Mouse (Mus musculus): ENCODE results near the gene Psmc1.

- TF ChIP-seq POLR2A (IDR thresholded peaks at IDR 0.05; ENCODE audit: low read depth, low read length), result no peak
- no peak for TF ChIP-seq CTCF (conservative IDR thresholded peaks at IDR 0.05; ENCODE audit: insufficient read depth, insufficient read length, low read depth, low read length)
Observed at GRCm38 (mm10) chr12:100101651-100102050, 8.3 kb upstream of the Psmc1 start.
